Mouse (Mus musculus): Measurements from ENCODE around the gene Cldn24. TPM values are rescaled to one million over a fixed set of nuclear protein-coding genes. Genes with fewer than 3 reads are reported as not detected.
"Not testable (repeated sequence)": the region's sequence is repeated elsewhere in the genome, so short reads cannot be mapped to it uniquely, and the experiment has no call there.

Gene Cldn24
- polyA plus RNA-seq, 1 experiment from 2014 or later = not detected

DNA sequence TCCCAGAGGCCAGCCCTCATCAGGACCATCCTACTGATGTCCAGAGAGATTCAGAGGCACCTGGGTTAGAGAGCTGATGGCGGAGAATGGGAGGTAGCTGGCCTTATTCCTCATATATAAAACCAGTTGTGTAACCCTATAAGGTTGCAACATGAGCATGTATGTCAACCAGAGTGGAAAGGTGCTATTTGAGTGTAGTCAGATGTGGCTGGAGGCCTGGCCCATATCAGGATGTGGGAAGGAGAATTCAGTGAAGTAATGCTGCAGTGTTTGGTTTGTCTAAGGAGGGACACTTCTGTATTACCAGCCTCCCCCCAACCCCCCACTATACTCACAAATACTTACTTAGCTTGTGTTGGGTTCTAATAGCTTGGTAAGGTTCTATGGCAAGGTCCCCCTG lies 17.7 kb upstream of the Cldn24 start:
- no peaks in the 10 kb centered on the region for H3K27me3 ChIP-seq
- no peak for ATAC-seq (replicated peaks)
- 72% methylated on average over 1 of the region's 1 CpGs for WGBS
- no peak overlapping the region for H3K9ac ChIP-seq (replicated peaks)
- no peaks in the 10 kb centered on the region for H3K36me3 ChIP-seq
- H3K4me3 ChIP-seq = no peak overlapping the region
- H3K4me1 ChIP-seq = no peaks in the 10 kb centered on the region
- no peak overlapping the region for H3K27ac ChIP-seq (replicated peaks)
- H3K4me2 ChIP-seq (replicated peaks) = no peak overlapping the region
- H3K9me3 ChIP-seq = no peaks in the 10 kb centered on the region

DNA sequence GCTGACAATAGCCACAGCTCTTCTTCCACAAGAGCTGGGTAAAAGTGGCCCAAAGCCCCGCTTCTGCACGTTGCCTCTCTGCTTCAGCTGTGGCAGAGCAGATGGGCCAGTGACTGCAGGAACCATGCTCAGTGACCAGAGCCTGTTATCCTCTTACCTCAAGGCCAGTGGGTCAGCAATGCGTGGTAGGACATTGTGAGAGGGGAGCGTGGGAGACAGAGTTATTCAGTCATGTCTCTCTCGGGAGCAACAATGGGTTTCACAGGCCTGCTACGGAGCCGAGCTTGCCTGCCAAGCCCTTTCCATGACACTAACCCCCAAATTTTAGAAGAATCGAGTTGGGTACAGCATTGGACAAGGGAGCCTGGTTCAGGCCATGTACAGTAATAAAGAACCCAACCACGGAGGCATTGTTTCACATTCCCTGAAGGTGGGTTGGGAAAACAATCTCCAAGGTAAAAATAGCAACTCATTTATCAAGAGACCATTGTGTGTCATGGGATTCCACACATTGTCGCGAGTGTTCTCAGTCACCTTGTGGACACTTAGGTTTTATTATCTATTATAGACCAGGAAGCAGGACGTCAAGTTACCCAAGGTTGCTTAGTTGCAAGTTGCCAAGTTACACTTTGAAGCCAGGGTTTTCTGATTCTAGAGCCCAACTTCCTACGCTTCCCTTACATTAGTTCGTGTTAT lies 11.8 kb upstream of the Cldn24 start:
- Histone ChIP-seq H3K4me1 (no peaks in the 10 kb centered on the region), H3K27ac (replicated peaks) (no peak overlapping the region)
- 92% methylated on average over 14 of the region's 14 CpGs for WGBS

DNA sequence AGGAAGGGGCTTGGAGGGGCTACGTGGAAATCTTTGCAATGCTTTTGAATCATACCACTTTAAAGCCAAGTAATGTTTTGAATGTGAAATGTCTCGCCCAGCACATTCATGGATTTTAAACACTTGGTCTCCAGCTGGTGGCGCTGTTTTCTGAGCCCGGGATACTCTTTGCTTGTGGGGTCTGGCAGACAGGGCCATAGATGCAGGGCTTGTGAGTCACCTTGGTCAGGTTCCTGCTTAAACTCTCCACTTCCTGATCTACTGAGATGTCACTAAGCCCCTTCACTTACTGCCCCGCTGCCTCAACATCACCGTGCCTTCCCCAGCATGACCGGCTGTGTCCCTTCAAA lies 11.3 kb upstream of the Cldn24 start:
- Histone ChIP-seq H3K4me3 (no peak overlapping the region), H3K36me3 (no peaks in the 10 kb centered on the region), H3K4me2 (replicated peaks) (no peak overlapping the region), H3K27me3 (no peaks in the 10 kb centered on the region), H3K4me1 (no peaks in the 10 kb centered on the region), H3K9me3 (no peaks in the 10 kb centered on the region), H3K9ac (replicated peaks) (no peak overlapping the region), H3K27ac (replicated peaks) (no peak overlapping the region)
- WGBS = 76% methylated on average over 7 of the region's 7 CpGs
- no peak for ATAC-seq (replicated peaks)

More for the DNA sequence above, 11.8 kb upstream of the Cldn24 start:
- H3K4me2 ChIP-seq (replicated peaks) = no peak overlapping the region
- no peak overlapping the region for H3K4me3 ChIP-seq
- no peak for ATAC-seq (replicated peaks)
- H3K9me3 ChIP-seq = no peaks in the 10 kb centered on the region
- no peak overlapping the region for H3K9ac ChIP-seq (replicated peaks)
- H3K27me3 ChIP-seq = no peaks in the 10 kb centered on the region
- H3K36me3 ChIP-seq = no peaks in the 10 kb centered on the region

DNA sequence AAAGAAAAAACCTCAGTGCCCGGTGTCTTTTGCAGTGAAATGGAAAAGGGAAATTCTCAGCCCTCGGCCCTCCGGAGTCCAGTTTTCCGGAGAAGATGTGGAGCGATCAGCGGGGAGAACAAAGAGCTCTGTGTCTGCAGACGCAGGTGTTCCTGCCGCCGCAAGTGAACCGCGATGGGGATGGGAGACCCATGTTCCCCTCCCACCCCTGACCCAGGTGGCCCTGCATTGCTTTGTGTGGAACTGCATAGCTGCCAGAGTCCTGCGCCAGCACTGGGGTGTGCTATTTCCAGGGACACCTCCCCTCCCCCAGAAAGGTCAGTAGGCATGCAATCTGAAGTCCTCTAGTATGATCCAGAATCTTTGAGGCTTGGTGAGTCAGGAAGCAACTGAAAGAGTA lies 10.7 kb upstream of the Cldn24 start:
- Histone ChIP-seq H3K4me2 (replicated peaks) (no peak overlapping the region), H3K9ac (replicated peaks) (no peak overlapping the region), H3K4me1 (no peaks in the 10 kb centered on the region), H3K27ac (replicated peaks) (no peak overlapping the region), H3K9me3 (no peaks in the 10 kb centered on the region), H3K36me3 (no peaks in the 10 kb centered on the region), H3K4me3 (no peak overlapping the region), H3K27me3 (no peaks in the 10 kb centered on the region)
- ATAC-seq (replicated peaks) = no peak
- WGBS = 78% methylated on average over 12 of the region's 12 CpGs

DNA sequence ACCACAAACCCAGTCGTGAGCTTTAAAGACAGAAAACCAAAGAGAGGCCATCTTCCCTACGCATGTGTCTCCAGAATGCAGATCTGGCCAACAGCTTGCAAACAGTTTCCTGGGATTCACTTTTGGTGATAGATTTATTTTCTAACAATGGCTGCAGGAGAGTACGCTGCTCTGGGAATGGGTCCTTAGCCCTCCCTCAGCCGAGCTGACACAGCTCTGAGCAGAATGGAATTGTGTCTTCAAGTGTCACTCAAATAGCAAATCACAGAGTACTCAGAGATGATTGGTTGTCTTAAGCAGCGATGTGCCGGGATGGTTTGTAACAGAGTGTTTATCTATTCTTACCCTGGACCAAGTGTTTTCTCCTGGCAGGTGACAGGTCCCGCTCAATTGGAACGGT lies 2.9 kb upstream of the Cldn24 start:
- 89% methylated on average over 8 of the region's 8 CpGs for WGBS
- no peak for ATAC-seq (replicated peaks)
- H3K27ac ChIP-seq (replicated peaks) = no peak overlapping the region
- H3K36me3 ChIP-seq = no peaks in the 10 kb centered on the region
- H3K4me3 ChIP-seq = no peak overlapping the region
- no peak overlapping the region for H3K4me2 ChIP-seq (replicated peaks)
- no peak overlapping the region for H3K9ac ChIP-seq (replicated peaks)
- H3K9me3 ChIP-seq = no peaks in the 10 kb centered on the region
- peaks cover 6% of the 10 kb centered on the region; the same call in 1 of the 2 replicates for H3K4me1 ChIP-seq
- no peaks in the 10 kb centered on the region for H3K27me3 ChIP-seq

DNA sequence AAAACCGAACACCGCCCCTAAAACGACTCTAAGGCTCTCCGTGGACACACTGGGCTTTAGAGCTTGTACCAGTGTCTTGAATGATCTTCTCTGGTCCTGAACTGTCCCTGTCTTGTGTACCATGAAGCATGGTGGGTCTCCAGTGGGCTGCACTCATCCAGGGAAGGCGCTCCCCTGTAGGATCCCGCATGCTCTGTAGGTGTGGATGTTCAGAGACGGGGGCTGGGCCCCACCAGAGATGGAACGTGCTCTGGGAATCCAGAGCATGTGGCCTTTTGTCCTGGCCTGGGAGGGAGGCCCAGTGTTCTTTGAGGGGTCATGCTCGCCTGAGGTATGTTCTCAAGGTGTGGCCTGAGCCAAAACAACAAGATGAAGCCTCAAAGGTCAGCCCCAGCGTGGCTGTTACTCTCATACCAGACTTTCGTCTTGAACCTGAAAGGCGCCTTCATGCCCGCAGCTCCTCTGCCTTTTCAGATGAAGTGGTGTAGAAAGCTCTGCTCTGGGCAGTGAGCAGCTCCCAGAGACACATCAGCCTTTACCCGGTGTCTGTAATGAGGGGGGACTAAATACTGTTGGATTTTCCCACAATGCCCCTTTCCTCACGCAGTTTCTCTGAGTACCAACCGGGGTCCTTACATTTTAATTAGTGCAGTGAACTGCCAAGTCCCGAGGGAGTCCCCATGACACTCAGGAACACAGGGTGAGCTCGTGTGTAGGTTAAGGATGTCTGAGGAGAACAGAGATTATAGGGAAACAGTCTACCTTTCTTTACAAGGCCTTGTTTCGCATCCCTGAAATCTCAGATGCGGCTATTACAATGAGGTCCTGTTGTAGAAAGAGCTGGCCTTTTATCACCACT lies 800 bp upstream of the Cldn24 start:
- no peak overlapping the region for H3K27ac ChIP-seq (replicated peaks)
- ATAC-seq (replicated peaks) = no peak
- no peak overlapping the region for H3K4me3 ChIP-seq

DNA sequence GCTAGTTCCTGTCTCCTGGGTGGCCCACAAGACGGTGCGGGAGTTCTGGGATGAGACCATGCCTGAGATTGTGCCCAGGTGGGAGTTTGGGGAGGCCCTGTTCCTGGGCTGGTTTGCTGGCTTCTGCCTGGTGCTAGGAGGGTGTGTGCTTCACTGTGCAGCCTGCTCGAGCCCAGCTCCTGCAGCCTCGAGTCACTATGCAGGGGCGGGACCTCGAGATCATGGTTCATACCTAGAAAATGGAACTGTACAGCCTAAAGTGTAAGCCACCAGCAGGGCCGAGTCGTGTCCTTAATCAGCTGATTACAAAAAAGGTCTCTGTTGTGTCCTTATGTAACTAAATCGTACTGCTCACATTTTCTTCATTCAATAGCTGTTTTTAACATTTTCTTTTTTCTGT lies 598 bp downstream of the Cldn24 start:
- H3K27ac ChIP-seq (replicated peaks); H3K9ac ChIP-seq (replicated peaks); H3K4me2 ChIP-seq (replicated peaks); H3K36me3 ChIP-seq; ATAC-seq (replicated peaks); H3K9me3 ChIP-seq; H3K27me3 ChIP-seq; H3K4me3 ChIP-seq: not testable (repeated sequence)
- peaks cover 10% of the 10 kb centered on the region; the same call in 1 of the 2 replicates for H3K4me1 ChIP-seq
- WGBS = 90% methylated on average over 7 of the region's 9 CpGs

More for the DNA sequence above, 800 bp upstream of the Cldn24 start:
- Histone ChIP-seq H3K4me2 (replicated peaks) (no peak overlapping the region), H3K9ac (replicated peaks) (no peak overlapping the region), H3K27me3 (no peaks in the 10 kb centered on the region), H3K4me1 (peaks cover 10% of the 10 kb centered on the region; the same call in 1 of the 2 replicates), H3K9me3 (no peaks in the 10 kb centered on the region), H3K36me3 (no peaks in the 10 kb centered on the region)
- WGBS = 79% methylated on average over 20 of the region's 20 CpGs

DNA sequence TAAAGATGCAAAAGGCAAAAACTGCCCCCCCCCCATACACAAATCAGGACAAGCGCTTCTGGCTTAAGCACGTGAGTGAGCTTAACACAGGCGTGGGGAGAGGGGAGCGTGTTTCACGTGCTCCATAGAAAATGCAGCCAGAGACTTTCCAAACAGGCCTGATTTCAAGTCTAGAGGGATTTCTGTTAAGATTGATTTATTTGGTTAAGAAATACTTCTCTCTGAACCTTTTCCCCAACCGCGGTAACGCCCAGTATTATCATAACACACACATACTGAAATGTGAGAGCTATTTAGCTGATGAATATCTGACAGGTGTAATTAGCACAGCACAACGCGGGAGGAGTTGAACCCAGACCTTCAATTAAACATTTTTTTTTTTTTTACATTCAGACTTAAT lies 1.8 kb downstream of the Cldn24 start:
- no peaks in the 10 kb centered on the region for H3K36me3 ChIP-seq
- 17% methylated on average over 10 of the region's 10 CpGs for WGBS
- peaks cover 10% of the 10 kb centered on the region; the same call in 1 of the 2 replicates for H3K4me1 ChIP-seq
- H3K9ac ChIP-seq (replicated peaks) = no peak overlapping the region
- no peak overlapping the region for H3K27ac ChIP-seq (replicated peaks)
- H3K27me3 ChIP-seq = no peaks in the 10 kb centered on the region
- H3K9me3 ChIP-seq = no peaks in the 10 kb centered on the region
- ATAC-seq (replicated peaks) = no peak
- H3K4me2 ChIP-seq (replicated peaks) = 0 out of 2 replicates have a peak overlapping the region, but pooled peaks have one; percentile 5
- H3K4me3 ChIP-seq = no peak overlapping the region

DNA sequence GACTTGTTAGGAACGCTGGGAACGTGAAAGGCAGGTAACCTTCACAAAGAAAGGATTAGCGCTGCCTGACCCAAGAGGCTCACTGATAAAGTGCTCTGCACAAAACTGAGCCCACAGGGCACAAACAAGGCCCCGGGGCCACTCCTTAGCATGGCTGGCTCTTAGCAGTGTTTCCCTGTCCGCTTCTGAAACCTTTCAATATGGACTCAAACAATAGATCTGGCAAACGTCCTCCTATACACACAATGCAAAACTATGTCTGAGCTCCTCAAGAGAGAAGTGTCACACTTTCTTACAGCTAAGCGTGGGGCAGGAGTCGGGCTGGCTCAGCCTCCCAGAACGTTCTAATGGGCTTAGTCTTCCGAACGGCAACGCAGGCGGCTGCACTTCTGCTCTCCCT lies 2.2 kb downstream of the Cldn24 start, which contains the start of gene Cldn22:
TSS of gene Cldn22 (plus strand) at position 301 of the 400 bp plus-strand sequence.
- H3K4me2 ChIP-seq (replicated peaks) = 0 out of 2 replicates have a peak within 1 kb of the TSS, but pooled peaks have one; percentile 5
- H3K4me1 ChIP-seq = peaks cover 10% of the 10 kb centered on the region; the same call in 1 of the 2 replicates
- WGBS = 4% methylated on average over 13 of the region's 13 CpGs
- H3K27ac ChIP-seq (replicated peaks) = no peak within 1 kb of the TSS
- H3K4me3 ChIP-seq = no peak within 1 kb of the TSS
- ATAC-seq (replicated peaks) = no peak
- H3K9ac ChIP-seq (replicated peaks) = no peak within 1 kb of the TSS
- no peaks in the 10 kb centered on the region for H3K27me3 ChIP-seq
- no peaks in the 10 kb centered on the region for H3K9me3 ChIP-seq
- H3K36me3 ChIP-seq = no peaks in the 10 kb centered on the region

DNA sequence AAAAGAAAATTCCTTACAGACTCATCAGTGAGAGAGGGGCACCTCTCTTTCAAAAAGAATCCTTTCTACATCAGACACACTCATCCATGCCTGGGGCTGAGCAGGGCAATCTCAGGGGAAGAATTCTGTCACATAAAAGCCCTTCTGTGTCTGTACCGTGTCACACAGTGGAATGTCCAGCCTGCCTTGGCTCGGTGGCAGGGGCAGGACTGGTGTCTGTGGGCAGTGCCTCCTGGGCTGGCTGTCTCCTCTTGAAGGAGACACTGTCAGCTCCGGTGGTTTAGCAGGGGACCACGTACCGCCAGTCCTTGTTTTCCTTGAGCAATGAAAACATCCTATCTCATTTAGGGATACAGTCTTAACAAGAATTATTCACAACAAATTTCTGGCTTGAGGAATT lies 3.7 kb downstream of the Cldn24 start:
- Histone ChIP-seq H3K9ac (replicated peaks) (no peak overlapping the region), H3K4me2 (replicated peaks) (no peak overlapping the region), H3K9me3 (no peaks in the 10 kb centered on the region), H3K4me3 (no peak overlapping the region), H3K27me3 (no peaks in the 10 kb centered on the region), H3K27ac (replicated peaks) (no peak overlapping the region), H3K36me3 (no peaks in the 10 kb centered on the region), H3K4me1 (peaks cover 10% of the 10 kb centered on the region; the same call in 1 of the 2 replicates)
- WGBS = 47% methylated on average over 5 of the region's 5 CpGs
- ATAC-seq (replicated peaks) = no peak

DNA sequence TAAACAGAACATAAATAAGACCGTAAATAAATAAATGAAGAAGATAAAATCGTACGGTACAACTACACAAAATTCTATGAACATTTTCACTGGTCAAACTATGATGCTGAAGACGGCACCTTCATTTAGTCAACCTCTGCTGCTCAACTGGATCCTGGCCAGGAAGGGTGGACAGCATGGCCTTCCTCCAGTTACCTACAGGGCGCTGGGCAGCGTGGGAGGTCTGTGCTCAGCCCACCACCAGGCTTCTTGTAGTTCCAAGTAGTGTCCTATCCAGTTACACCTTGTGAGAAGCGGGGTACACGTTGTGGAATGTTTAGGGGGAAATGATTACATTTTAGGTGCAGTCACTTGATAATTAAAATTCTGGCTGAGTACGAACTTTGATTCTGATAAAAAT lies 5.0 kb downstream of the Cldn24 start:
- H3K27me3 ChIP-seq = no peaks in the 10 kb centered on the region
- no peak overlapping the region for H3K9ac ChIP-seq (replicated peaks)
- no peak for ATAC-seq (replicated peaks)
- H3K4me2 ChIP-seq (replicated peaks) = no peak overlapping the region
- peaks cover 10% of the 10 kb centered on the region; the same call in 1 of the 2 replicates for H3K4me1 ChIP-seq
- no peak overlapping the region for H3K27ac ChIP-seq (replicated peaks)
- H3K36me3 ChIP-seq = no peaks in the 10 kb centered on the region
- H3K4me3 ChIP-seq = no peak overlapping the region
- WGBS = 86% methylated on average over 9 of the region's 9 CpGs
- H3K9me3 ChIP-seq = no peaks in the 10 kb centered on the region

DNA sequence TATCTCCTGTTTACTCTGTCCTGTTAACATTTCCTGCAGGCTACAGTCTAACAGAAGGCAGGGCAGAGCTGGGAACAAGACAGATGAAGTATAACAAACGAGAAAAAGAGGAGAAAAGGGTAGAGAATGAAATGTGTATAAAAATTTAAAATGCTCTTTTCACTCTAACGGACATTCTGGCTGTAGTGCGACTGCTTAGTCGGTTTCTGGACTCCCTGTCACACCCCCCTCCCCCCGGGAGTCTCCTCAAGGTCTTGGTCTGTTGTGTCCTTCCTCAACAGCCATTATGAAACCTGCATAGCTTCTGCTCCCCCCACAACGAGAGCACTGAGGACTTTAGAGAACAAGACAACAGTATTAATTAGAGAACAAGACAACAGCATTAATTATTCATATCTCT lies 10.7 kb downstream of the Cldn24 start:
- H3K9ac ChIP-seq (replicated peaks) = no peak overlapping the region
- no peaks in the 10 kb centered on the region for H3K27me3 ChIP-seq
- WGBS = 69% methylated on average over 6 of the region's 6 CpGs
- no peak for ATAC-seq (replicated peaks)
- no peaks in the 10 kb centered on the region for H3K9me3 ChIP-seq
- no peaks in the 10 kb centered on the region for H3K36me3 ChIP-seq
- H3K4me3 ChIP-seq = no peak overlapping the region
- H3K27ac ChIP-seq (replicated peaks) = no peak overlapping the region
- H3K4me2 ChIP-seq (replicated peaks) = no peak overlapping the region
- no peaks in the 10 kb centered on the region for H3K4me1 ChIP-seq

Measured in forebrain, embryonic 15.5 days (tissue).